Mouse (Mus musculus) forebrain, embryonic 11.5 days (tissue): ENCODE data around the gene Ttbk1. TPM values are rescaled to one million over a fixed set of nuclear protein-coding genes. Genes with fewer than 3 reads are reported as not detected.
A peak's percentile ranks its signal among the peaks of the same experiment; 100 is the strongest.

Source experiments
- ATAC-seq: fragments of 200-750 bp; cut with Nextera tagmentation; replicated peaks from 2 replicates; pipeline ENCODE4 v1.8.0; 2017; ENCODE audit warnings: moderate TSS enrichment; ENCODE audit not compliant: low FRiP score
- DNase-seq: peaks from one replicate; pipeline ENCODE4 v3.0.0-alpha.2; 2017; ENCODE audit warnings: low spot score
- H3K27ac ChIP-seq: fragments of 300-500 bp; sonication (generic); 2 replicates; pipeline ENCODE4 v1.5.1; 2014; ENCODE audit warnings: low read depth, low read length
- H3K27me3 ChIP-seq: fragments of 300-500 bp; sonication (generic); 2 replicates; pipeline ENCODE4 v1.6.1; 2014; ENCODE audit warnings: mild to moderate bottlenecking, low read length, mixed read lengths; ENCODE audit not compliant: control insufficient read depth, insufficient read depth
- H3K36me3 ChIP-seq: fragments of 300-500 bp; sonication (generic); 2 replicates; pipeline ENCODE4 v1.6.1; 2014; ENCODE audit warnings: mild to moderate bottlenecking, low read length, moderate library complexity, mixed read lengths; ENCODE audit not compliant: control insufficient read depth, insufficient read depth
- H3K4me1 ChIP-seq: fragments of 300-500 bp; sonication (generic); replicated peaks from 2 replicates; pipeline ENCODE4 v1.6.1; 2014; ENCODE audit warnings: low read length, mixed read lengths; ENCODE audit not compliant: control insufficient read depth, insufficient read depth
- H3K4me2 ChIP-seq: fragments of 300-500 bp; sonication (generic); 2 replicates; pipeline ENCODE4 v1.6.1; 2014; ENCODE audit warnings: low read depth, mild to moderate bottlenecking, low read length, moderate library complexity, mixed read lengths; ENCODE audit not compliant: severe bottlenecking
- H3K4me3 ChIP-seq: fragments of 300-500 bp; sonication (generic); 2 replicates; pipeline ENCODE4 v1.5.1; 2014; ENCODE audit warnings: low read depth, low read length
- H3K9ac ChIP-seq: fragments of 300-500 bp; sonication (generic); 2 replicates; pipeline ENCODE4 v1.6.1; 2014; ENCODE audit warnings: low read length
- H3K9me3 ChIP-seq: fragments of 300-500 bp; sonication (generic); 2 replicates; pipeline ENCODE4 v1.6.1; 2016; ENCODE audit warnings: low read length, mixed read lengths; ENCODE audit not compliant: control insufficient read depth
- WGBS: fragments of 180-500 bp; shearing (Covaris S2); extraction: QIAGEN DNeasy Blood & Tissue Kit; methylation state at CpG from one replicate; pipeline ENCODE4 v1.1.7; 2014; 5-methylcytosine and 5-hydroxymethylcytosine counted together
- polyA plus RNA-seq: library from polyadenylated mRNA; unstranded; fragments of >200 nt; fragmentation: Nextera tagmentation; extraction: Ambion mirVana; gene quantifications from 2 replicates; pipeline ENCODE4 v1.2.1, GENCODE M21; 2014

Ttbk1 gene
- polyA plus RNA-seq, 1 experiment from 2014 or later: 3.5 TPM

GRCm38 (mm10) chr17:46486995-46487394 lies 480 bp downstream of the Ttbk1 start:
- WGBS: 2% methylated on average over 18 of the region's 22 CpGs

GRCm38 (mm10) chr17:46484461-46484875 lies 3.0 kb downstream of the Ttbk1 start:
- no peak overlapping the region for H3K27ac ChIP-seq
- peak overlapping the region; percentile 24; the same call in 1 of the 2 replicates for H3K4me3 ChIP-seq
- H3K9me3 ChIP-seq: no peaks in the 10 kb centered on the region
- H3K4me2 ChIP-seq: peak overlapping the region; percentile 54
- H3K27me3 ChIP-seq: peaks cover 17% of the 10 kb centered on the region
- ATAC-seq (no peak), DNase-seq (no peak)
- no peak overlapping the region; the same call in 1 of the 2 replicates for H3K9ac ChIP-seq
- 14% methylated on average over 6 of the region's 6 CpGs for WGBS
- peaks cover 10% of the 10 kb centered on the region for H3K4me1 ChIP-seq
- H3K36me3 ChIP-seq: no peaks in the 10 kb centered on the region

More at GRCm38 (mm10) chr17:46486995-46487394, 480 bp downstream of the Ttbk1 start:
- H3K36me3 ChIP-seq: no peaks in the 10 kb centered on the region
- no peak overlapping the region for H3K27ac ChIP-seq
- H3K27me3 ChIP-seq: peaks cover 17% of the 10 kb centered on the region
- H3K4me3 ChIP-seq: peak overlapping the region; percentile 83
- H3K9me3 ChIP-seq: no peaks in the 10 kb centered on the region
- DNase-seq (no peak), ATAC-seq (peak; percentile 39; the same call in 1 of the 2 replicates)
- H3K4me2 ChIP-seq: peak overlapping the region; percentile 91
- H3K4me1 ChIP-seq: peaks cover 10% of the 10 kb centered on the region
- H3K9ac ChIP-seq: peak overlapping the region; percentile 86

GRCm38 (mm10) chr17:46484021-46484431 lies 3.4 kb downstream of the Ttbk1 start:
- DNase-seq: peak; percentile 59
- no peak overlapping the region for H3K27ac ChIP-seq
- H3K9ac ChIP-seq: peak overlapping the region; percentile 48
- peaks cover 10% of the 10 kb centered on the region for H3K4me1 ChIP-seq
- WGBS: 2% methylated on average over 13 of the region's 13 CpGs
- H3K9me3 ChIP-seq: no peaks in the 10 kb centered on the region
- no peaks in the 10 kb centered on the region for H3K36me3 ChIP-seq
- 0 out of 2 replicates have a peak, but pooled peaks have one; percentile 18 for ATAC-seq
- H3K4me2 ChIP-seq: peak overlapping the region; percentile 54
- peak overlapping the region; percentile 24 for H3K4me3 ChIP-seq
- H3K27me3 ChIP-seq: peaks cover 17% of the 10 kb centered on the region

- ATAC-seq (peak; percentile 61), DNase-seq (peak; percentile 73)
- H3K9ac ChIP-seq: peak overlapping the region; percentile 48
- peak overlapping the region; percentile 24 for H3K4me3 ChIP-seq
- WGBS: 1% methylated on average over 16 of the region's 16 CpGs
- peak overlapping the region; percentile 54 for H3K4me2 ChIP-seq
- H3K9me3 ChIP-seq: no peaks in the 10 kb centered on the region
- H3K27ac ChIP-seq: no peak overlapping the region
- H3K4me1 ChIP-seq: peaks cover 10% of the 10 kb centered on the region
- peaks cover 17% of the 10 kb centered on the region for H3K27me3 ChIP-seq
- no peaks in the 10 kb centered on the region for H3K36me3 ChIP-seq
Observed at GRCm38 (mm10) chr17:46483561-46484001, 3.9 kb downstream of the Ttbk1 start.

- no peak overlapping the region for H3K9ac ChIP-seq
- DNase-seq (no peak), ATAC-seq (no peak)
- no peak overlapping the region for H3K4me3 ChIP-seq
- H3K27ac ChIP-seq: no peak overlapping the region
- no peak overlapping the region for H3K4me2 ChIP-seq
- no peaks in the 10 kb centered on the region for H3K27me3 ChIP-seq
- H3K9me3 ChIP-seq: no peaks in the 10 kb centered on the region
- WGBS: 88% methylated on average over 15 of the region's 15 CpGs
- H3K36me3 ChIP-seq: no peaks in the 10 kb centered on the region; the same call in 1 of the 2 replicates
- no peaks in the 10 kb centered on the region for H3K4me1 ChIP-seq
Observed at GRCm38 (mm10) chr17:46477286-46477685, 10.2 kb downstream of the Ttbk1 start.

- DNase-seq (no peak), ATAC-seq (no peak)
- Histone ChIP-seq H3K9me3 (no peaks in the 10 kb centered on the region), H3K4me3 (no peak overlapping the region), H3K36me3 (no peaks in the 10 kb centered on the region; the same call in 1 of the 2 replicates), H3K9ac (no peak overlapping the region), H3K27me3 (no peaks in the 10 kb centered on the region), H3K4me2 (no peak overlapping the region), H3K27ac (no peak overlapping the region), H3K4me1 (no peaks in the 10 kb centered on the region)
- 88% methylated on average over 8 of the region's 8 CpGs for WGBS
Observed at GRCm38 (mm10) chr17:46476601-46477000, 10.9 kb downstream of the Ttbk1 start.

- DNase-seq (no peak), ATAC-seq (no peak)
- Histone ChIP-seq H3K4me3 (no peak overlapping the region), H3K4me1 (no peaks in the 10 kb centered on the region), H3K27me3 (no peaks in the 10 kb centered on the region), H3K9ac (no peak overlapping the region), H3K4me2 (no peak overlapping the region), H3K9me3 (no peaks in the 10 kb centered on the region), H3K36me3 (peaks cover 3% of the 10 kb centered on the region; the same call in 1 of the 2 replicates), H3K27ac (no peak overlapping the region)
- 85% methylated on average over 9 of the region's 9 CpGs for WGBS
Observed at GRCm38 (mm10) chr17:46467830-46468229, 19.6 kb downstream of the Ttbk1 start.

GRCm38 (mm10) chr17:46462226-46462625 lies 25.2 kb downstream of the Ttbk1 start:
- Histone ChIP-seq H3K9ac (no peak overlapping the region), H3K4me1 (peaks cover 4% of the 10 kb centered on the region; the same call in 1 of the 2 replicates), H3K27ac (no peak overlapping the region), H3K27me3 (peaks cover 19% of the 10 kb centered on the region), H3K4me2 (no peak overlapping the region), H3K4me3 (no peak overlapping the region), H3K9me3 (no peaks in the 10 kb centered on the region), H3K36me3 (peaks cover 3% of the 10 kb centered on the region; the same call in 1 of the 2 replicates)
- ATAC-seq: no peak
- 87% methylated on average over 5 of the region's 5 CpGs for WGBS
- no peak for DNase-seq

- no peaks in the 10 kb centered on the region for H3K9me3 ChIP-seq
- H3K36me3 ChIP-seq: no peaks in the 10 kb centered on the region
- DNase-seq (no peak), ATAC-seq (no peak)
- no peak overlapping the region for H3K27ac ChIP-seq
- H3K4me3 ChIP-seq: no peak overlapping the region
- H3K4me2 ChIP-seq: no peak overlapping the region; the same call in 1 of the 2 replicates
- H3K4me1 ChIP-seq: peaks cover 4% of the 10 kb centered on the region; the same call in 1 of the 2 replicates
- WGBS: 18% methylated on average over 8 of the region's 8 CpGs
- peaks cover 20% of the 10 kb centered on the region for H3K27me3 ChIP-seq
- H3K9ac ChIP-seq: peak overlapping the region; percentile 23
Observed at GRCm38 (mm10) chr17:46461347-46461746, 26.1 kb downstream of the Ttbk1 start.
